Mouse (Mus musculus) kidney, adult 8-10 months (tissue): ENCODE results near the gene Fryl.
A peak's percentile ranks its signal among the peaks of the same experiment; 100 is the strongest.

ENCODE experiments used
- DNase-seq, 2 experiments: peaks; one replicate each; pipeline ENCODE4 v3.0.0; 2022

Fryl gene

DNA sequence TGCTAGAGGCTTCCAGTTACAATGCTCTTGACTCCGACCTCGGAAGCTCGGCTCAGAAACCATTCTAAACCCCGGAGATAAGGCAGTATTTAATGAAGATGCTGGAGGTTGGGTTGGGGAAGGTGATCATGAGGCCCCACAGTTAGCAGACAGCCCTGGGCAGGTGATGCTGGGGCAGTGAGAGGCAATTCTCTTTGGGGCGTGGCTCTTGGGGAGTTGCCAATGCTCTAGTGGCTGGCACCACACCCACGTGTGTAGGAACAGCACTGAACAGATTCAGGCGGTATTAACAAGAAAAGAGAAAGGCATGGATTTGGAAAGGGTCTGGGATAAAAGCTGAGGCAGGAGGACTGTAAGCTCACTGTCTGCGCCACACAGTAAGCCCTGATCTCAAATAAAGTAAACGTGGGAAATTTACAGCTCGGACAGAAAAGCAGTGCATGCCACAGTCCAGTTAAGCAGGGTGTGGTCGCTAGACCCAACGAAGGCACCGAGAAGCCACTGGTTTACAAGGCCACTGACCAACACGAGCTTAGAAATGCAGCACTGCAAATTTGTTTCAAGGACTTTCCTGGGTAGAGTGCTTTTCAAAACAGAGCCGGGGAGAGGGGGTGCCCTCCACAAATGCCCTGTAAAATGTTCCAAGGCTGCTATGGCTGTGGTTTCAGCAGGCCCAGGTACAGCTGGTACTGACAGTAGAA, 100.0 kb downstream of the Fryl start:
- DNase-seq, result peak in 1 of 2 experiments; percentile 11

DNA sequence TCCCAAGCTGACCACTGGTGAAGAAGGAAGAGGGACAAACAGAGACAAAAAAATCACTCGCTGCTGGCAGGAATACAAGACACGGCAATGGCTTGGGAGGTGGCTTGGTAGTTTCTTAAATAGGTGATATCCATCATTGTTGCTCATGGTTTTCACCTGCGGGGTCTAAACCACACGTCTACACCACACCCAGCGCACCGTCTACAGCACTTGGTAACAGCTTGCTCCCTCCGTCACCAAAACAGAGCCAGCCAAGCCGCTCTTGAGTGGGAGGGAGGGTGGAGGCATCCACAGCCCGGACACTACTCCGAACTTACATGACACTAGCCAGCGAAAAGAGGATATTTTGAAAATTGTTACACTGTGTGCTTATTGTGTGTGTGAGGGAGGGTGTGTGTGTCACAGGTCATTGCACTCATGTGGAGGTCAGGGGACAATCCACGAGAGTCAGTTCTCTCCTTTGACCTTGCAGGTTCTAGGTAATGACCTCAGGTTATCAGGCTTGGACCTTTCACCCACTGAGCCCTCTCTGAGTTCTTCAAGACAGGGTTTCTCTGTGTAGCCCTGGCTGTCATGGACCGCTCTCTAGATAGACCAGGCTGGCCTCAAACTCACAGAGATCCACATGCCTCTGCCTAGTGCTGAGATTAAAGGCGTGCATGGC, 102.5 kb downstream of the Fryl start:
- no peak for DNase-seq

DNA sequence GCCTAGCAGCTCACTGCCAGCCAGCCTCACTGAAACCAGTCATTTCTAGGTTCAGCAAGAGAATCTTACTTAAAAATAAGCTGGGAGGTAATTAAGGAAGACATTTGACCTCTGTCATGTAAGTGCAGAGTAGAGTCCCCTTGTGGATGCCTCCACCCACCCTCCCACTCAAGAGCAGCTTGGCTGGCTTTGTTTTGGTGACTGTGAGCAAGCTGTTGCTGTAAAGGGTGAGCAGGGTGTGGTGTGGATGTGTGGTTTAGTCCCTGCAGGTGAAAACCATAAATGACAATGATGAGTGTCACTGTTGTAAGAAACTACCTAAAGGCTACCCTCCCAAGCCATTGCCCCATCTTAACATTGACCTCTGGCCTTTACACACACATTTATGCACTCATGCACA, 104.2 kb downstream of the Fryl start:
- DNase-seq, result no peak

DNA sequence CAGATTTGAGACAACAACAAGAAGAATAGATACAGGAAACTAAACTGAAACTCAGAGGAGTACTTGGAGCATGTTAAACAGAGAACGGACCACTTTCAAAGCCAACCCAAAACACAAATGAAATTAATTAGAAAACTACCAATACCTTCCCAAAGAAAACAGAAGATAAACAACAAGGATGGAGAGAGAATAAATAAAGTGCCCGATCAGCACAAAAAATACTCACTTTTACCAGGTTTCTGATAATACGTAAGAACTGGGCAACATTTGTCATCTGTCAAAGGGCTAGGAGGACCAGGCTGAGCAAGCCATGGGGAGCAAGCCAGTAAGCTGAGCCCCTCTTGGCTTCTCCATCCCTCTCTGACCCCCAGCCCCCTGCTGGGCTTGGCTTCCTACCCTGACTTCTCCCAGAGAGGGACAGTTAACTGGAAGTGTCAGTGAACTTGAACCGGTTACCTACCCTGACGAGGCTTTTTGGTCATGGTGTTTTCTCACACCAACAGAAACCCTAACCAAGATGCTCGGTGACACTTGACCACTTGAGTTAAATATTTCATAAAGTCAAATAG, 105.5 kb downstream of the Fryl start:
- no peak for DNase-seq

DNA sequence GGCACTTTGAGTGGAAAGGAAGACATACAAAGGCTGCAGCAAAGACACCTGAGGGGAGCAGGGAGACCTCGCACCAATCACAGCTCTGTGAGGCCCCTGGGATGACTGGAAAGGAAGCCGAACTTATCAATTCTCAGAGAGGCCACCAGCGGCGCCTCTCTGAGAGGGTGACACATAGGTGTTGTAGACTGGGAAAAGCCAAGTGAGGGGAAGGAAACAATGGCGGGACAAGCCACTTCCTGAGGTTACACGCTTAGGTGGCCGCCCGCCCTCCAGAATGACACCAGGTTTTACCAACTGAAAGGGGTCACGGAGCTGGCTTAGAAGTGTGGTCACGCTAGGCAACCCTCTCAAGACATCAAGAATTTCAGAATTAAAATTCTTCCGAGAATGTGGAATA, 111.4 kb downstream of the Fryl start:
- DNase-seq, result no peak

DNA sequence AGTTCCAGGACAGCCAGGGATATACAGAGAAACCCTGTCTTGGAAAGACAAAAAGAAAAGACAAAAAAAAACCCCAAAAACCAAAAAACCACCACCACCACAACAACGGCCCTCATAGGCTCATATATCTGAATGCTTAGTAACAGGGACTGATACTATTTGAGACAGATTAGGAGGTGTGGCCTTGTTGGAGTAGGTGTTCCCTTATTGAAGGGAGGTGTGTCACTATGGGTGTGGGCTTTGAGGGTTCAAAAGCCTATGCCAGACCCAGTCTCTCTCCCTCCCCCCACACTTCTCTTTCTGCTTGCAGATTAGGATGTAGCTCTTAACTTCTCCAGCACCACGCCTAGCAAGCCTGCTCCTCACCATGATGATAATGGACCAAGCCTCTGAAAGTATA, 114.7 kb downstream of the Fryl start:
- DNase-seq, result no peak

DNA sequence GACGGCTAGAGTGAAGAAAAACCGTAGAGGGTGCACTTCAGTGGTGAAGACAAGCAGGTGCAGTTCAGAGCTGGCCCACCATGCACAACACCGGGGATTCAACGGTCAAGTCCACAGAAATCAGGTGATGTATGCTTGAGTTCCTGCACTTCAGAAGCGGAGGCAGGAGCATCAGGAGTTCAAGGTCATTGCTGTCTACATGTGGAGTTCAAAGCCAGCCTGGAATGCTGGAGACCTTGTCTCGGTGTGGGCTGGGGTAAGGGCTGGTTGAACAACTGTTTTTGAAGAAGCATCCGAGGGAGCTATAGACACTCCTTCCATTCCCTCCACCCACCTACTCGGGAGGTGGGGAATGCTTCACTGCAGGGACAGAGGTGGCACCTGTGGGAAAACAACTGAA, 115.3 kb downstream of the Fryl start:
- DNase-seq, result no peak

DNA sequence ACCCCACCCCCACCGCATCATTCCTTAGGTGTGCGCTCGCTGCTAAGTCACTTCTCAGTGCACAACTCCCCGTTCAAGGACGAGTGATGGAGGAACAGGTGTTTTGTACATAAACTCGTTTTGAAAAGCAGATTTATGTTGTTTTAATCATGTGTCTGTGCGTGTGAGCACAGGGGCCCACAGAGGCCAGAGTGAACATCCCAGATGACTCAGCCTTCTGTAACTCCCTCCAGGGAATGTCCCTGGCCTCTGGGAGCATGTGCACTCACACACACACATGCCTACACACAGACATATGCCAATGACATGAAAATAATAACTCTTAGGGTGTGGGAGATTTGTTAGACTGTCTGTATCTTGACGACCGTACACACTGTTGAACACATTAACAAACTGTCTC, 118.9 kb downstream of the Fryl start:
- DNase-seq, result no peak

DNA sequence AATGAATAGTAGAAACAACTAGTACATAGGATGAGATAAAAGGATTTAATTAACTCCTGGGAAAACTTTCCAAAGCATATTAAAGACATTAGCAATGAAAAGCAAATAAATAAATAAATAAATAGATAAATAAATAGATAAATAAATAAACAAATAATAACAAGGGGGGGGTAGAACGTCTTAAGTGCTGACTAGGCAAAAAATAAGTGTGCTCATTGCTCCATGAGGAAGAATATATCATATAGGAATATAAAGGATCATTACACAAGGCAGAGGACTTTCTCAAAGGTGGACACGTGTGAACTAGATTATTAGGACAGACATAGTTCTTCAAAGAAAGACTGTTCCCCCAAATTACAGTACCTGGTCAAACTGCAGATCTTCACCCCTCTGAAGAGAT, 120.5 kb downstream of the Fryl start:
- no peak for DNase-seq

DNA sequence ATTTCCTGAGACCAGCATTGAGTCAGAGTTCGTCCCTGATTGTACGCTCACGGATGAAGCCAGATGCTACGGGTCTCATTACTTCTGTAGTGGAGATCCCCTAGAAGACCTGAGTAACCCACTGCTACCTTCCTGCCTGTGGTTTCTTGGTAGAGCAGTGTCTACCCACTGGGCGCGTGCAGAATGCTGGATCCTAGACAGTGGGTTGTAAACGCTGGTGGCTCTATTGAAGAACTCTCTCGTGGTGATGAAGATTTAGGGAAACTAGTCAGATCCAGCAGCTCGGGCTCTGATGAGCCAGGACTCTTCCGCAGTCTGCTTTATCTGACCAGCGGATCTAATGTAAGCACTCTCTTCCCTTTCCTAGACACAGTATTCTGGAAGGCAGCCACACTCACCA, 121.3 kb downstream of the Fryl start:
- DNase-seq, result no peak

DNA sequence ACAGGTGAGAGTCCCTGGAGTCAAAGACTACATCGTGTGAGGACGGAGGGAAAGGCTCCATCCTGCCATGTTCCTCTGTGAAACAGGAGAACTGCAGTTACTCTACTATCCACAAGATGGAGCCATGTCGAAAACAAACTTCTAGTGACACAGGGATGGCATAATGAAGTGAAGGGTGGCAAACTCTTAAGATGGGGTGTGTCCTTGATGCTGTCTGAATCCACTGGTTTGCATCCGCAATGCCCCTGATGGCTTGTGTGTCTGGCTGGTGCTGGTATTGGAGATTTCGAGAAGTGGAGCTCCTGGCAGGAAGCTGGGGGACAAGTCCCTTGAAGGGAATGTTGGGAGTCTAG, 122.6 kb downstream of the Fryl start:
- DNase-seq, result peak; percentile 19 to 29

DNA sequence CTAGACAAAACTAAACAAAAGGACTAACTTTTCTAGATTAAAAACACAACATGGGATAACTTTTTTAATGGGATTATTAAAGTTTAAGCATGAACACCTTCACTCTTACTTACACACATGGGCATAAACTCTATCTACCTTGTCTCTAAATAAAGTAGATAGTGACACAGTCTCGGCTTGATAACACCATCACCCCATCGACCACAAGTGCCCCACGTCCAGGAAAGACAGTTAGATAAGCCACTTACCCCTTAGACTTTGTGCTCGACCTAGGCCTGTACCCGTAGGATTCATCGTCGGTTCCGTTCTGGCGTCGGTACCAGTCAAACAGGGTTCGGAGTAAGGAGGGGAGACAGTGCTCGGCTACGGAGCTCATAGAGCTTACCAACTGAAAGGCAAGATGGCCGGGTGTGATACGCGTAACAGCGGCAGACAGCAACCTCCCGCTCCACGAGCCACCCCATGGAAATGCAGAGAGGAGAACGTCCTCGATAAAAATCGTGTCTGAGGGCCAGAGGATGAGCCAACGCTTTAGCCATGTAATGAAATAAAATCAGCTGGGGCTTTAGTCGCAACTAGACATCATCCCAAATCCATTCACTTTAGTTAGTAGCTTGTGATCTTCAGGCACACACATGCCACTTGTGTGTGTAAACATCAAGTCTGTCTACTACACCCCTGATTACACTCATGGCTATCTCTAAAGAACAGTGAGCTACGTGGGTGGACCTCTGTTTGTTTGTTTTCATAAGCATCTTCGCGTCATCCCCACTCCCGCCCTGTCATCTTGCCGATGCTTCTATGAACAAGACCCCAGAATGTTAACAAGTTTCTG, 123.2 kb downstream of the Fryl start:
- DNase-seq, result no peak

DNA sequence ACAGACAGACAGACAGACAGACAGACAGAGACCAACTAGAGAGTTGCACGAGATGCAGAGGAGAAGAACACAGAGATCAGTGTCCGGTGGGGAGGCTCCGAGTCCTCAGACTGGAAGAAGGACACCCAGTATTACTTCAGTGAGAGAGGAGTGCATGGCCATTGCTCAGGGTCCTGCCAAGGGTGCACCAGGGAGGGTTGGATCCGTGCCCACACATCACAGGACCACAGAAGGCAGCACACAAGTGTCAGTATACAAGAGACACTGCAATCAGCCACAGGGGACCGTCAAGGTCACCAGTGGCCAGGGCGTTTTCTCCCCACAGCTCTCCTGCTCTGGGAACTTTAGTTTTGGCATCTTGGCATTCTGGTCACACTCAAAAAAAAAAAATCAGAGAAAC, 125.4 kb downstream of the Fryl start:
- peak in 1 of 2 experiments; percentile 30 for DNase-seq

DNA sequence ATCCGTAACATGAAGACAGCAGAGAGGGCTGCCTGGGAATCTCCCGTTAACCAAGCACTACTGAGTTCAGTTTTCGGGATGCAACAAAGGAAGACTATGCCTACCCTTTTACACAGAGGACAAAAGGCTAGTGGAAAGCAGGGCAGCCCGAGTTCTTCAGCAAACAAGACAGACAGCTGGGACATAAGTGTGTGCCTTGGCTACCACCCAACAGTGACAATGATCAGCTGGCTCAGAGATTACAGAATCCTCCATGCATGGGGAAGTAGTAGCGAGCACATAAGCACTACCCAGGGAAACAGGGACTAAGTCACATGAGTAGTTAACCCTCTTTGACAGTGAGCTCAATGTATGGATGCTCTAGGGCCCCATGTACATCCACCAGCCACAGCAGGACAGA, 126.5 kb downstream of the Fryl start:
- no peak for DNase-seq

DNA sequence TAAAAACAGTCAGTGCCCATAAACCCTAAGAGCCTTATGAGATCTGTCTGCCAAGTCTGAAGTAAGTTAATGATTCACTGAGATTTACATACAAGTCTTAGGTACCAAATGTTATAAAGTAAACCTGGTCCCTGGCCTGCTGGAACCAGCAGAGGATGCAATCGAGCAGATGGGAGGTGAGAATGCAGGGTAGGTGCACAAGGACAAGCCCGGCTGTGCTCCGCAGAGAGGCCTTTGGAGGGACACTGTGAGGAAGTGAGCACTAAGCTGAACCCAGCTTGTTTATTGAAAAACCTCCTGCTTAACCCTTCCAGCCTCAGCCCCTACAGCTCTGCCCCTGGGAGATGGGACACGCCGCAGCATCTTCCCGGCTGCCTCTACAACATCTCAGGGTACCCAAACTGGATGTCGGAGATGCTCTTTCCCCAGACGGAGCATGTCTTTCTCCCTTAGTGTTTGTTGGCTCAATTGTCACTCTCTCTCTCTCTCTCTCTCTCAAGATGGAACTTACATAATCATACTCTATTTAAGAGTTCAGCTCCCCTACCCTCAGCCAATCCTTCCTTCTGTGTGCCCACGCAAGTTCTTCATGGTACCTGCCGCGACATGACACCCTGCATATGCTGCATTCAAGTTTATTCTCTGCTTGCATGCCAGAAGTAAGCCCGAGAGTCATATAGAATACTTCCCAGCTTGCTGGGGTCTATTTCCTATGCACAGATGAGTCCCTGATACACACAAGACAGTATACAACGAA, 136.3 kb downstream of the Fryl start:
- DNase-seq, result peak in 1 of 2 experiments; percentile 52

DNA sequence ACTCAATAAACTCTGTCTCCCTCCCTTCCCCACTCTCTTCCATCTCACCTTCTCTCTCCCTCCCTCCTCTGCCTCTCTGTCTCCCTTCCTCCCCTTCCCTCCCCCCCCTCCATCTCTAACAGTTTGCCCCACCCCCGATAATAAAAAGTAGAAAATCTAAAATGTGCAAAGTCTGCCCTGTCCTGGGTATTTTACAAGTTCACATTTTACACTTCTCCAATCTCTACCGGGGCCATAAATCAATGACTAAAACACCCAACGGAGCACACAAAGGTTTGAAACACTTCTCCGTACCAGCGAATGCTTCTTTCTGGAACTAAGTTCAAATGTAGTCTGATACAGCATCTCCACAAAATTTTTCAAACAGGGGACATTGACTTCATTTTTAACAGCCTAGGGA, 136.9 kb downstream of the Fryl start:
- DNase-seq, result no peak

DNA sequence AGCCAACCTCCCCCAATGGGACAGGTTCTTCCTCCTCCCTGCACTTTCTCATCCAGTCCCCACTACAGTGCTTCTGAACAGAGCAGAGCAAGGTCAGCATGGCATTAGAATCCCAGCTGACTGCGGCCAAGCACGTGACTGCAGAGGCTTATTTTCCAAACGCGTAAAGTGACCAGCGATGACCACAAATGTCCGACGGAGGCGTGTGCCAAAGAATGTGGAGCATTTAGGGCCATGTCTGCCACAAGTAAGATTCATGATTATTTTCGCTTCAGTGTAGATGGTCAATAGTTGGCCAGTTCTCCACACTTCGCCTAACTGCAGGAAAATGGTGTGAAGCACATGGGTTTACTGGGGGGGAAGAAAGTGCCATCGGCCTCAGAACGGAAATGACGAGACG, 137.6 kb downstream of the Fryl start:
- DNase-seq, result peak; percentile 19 to 26

DNA sequence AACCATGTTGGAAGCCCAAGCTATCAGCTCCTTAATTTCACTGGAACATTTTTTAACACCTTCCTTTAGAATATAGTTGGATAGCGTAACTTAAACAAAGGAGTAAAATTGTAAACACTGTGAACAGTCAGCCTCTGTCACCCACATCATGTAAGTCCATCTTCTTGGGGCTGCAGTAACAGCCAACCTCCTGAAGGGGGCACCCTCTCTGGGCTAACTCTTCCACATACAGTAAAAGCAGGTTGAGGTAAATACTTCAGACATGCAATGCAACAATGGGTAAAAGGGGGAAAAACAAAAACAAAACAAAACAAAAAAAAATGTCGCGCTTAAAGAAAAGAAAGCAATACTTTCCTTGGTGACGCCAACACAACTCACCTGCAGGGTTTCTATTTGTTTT, 141.5 kb downstream of the Fryl start:
- DNase-seq, result no peak

DNA sequence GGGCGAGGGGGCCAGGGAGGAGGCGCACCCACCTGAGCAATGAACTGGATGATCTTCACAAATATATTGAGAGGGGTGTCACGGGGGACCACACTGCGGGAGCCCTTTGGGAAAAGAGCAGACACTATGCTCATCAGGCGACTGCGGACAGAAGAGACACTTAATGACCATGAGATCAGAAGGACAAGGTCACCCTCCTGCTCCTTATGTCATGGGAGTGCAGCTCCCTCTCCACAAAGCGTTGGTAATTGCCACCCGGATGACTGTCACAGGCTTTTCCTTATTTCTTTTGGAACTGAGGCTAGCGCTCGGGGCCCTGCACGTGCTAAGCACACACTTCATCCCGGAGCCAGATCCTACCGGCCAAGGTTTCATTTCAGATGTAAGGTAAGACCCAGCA, 144.1 kb downstream of the Fryl start:
- DNase-seq, result no peak

DNA sequence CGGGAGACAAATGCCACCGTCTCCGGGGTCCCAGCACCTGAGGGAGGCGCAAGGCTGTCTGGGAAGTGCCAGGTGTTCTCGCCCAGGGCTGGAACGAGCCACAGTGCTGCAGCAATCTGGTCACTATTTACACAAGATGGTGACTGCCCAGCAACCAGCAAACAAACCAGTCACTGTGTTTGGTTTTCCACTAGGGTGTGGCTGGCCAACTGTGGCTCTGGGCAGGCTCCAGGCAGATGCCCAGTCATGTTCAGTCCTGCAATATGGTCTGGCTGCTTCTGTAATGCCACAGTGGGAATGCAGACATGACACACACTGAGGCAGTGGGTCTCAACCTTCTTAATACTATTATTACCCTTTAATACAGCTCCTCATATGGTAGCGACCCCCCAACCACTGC, 152.8 kb downstream of the Fryl start:
- DNase-seq, result no peak

DNA sequence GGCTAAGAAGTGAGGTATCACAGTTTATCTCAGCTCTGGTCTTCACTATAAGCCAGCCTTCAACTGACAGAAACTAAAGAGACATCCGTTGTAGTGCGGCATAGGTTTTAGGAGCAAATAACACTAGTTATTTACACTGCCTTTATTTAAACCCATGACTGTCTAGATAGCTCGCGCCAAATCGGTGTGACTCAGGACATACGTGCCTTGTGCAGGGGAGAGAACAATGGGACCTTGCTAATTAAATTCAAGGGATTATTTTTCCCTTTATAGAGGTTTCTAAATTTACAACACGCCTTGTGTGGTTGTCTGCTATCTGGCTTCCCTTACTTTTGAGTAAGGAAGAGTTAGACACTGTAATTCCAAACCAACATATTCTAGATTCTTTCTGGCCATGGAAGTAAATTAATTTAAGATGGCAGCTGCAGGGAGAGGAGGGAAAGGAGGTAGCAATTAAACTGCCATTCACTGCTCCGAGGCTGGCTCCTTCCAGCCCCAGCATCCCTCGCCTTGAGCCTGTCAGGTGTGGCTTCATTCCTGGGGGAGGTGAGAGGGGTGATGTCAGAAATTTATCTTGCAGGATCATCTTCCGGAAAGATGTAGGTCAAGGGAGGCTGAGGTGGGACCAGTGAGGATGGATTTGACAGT, 154.0 kb downstream of the Fryl start:
- no peak for DNase-seq

DNA sequence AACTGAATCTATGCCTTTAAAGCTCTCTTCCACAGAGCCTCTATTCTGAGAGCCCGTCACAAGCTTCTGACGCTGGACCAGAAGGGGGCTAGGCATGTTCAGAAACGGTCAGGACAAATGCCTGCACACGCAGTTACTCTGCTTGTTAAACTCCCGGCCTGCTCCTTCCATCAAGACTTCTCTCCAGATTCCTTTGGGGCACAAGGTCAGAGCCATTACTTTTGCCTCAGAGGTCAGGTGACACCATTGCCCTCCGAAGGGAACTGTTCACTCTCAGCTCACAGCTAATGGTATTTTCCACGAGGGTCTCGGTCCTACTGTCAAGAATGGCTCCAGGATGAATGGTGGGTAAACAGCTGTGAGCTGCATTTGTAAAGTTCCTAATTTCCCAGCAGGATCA, 164.2 kb downstream of the Fryl start:
- DNase-seq, result no peak

DNA sequence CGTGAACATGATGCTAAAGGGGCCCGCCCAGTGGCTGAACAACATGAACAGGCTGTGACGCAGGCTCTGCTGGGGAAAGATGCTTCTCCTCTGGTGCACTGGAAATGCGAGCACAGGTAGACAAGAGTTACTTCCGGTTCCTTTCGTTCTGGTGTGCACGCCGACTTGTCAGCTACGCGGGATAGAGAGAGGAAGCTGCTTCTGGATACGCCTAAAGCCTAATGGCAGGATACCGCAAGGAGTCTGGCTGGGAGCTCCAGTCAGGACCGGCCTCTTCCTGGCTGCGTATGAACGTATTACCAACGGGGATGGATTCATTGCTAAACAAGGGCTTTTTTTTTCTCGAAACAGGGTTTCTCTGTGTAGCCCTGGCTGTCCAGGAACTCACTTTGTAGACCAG, 167.3 kb downstream of the Fryl start:
- no peak for DNase-seq
